Mouse (Mus musculus) gastrocnemius, postnatal 10 days (tissue): ENCODE measurements around the gene Esrra. TPM values are rescaled to one million over a fixed set of nuclear protein-coding genes. Genes with fewer than 3 reads are reported as not detected.

ENCODE experiments used
- DNase-seq: peaks from one replicate; pipeline ENCODE4 v3.0.0; 2021; ENCODE audit warnings: mixed read lengths
- total RNA-seq, 2 experiments: library from RNA; stranded (reverse); gene quantifications; 2 replicates each; pipeline ENCODE4 v1.2.3; 2021

Gene Esrra
- total RNA-seq, 2 experiments from 2014 or later: 45.8 to 45.9 TPM

DNA sequence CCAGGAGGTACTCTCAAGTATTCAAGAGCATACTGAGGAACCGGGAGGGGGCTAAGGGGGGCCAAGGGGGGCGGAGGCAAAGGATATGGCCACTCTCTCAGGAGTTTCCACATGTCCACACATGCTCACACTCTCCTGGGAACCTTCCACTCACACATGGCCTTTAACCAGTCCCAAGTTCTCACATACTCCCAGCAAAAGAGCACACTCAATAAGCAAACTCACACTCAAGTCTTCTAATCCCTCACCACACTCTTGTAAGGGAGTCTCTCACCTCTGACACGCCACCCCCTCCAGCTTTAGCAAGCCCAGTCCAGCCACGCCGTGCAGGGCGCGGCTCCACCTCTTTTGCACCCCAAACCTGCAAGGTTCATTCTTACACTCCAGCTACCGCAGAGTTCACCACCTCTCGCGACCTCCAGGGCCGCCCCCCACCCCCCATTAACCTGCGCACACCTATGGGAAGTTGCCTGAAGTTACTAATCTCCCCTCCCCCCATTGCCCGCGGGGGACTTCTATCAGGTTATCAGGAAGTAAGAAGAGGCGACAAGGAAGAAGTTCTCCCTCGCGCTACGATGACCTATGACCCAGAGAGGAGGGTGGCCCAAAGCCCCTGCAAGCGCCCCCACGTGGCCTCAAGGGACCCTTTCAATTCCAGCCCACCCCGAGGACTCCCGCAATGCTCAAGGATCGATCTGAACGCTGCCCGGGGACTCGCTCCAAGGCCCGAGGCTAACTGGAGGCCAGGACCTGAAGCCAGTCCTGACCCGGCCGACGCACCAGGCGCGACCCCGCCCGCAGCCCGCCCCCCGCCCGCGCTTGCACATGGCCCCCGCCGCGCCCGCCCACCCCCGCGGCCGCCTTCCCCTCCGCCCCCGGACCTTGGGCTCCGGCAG, 624 bp downstream of the Esrra start:
- DNase-seq: peak; percentile 50

DNA sequence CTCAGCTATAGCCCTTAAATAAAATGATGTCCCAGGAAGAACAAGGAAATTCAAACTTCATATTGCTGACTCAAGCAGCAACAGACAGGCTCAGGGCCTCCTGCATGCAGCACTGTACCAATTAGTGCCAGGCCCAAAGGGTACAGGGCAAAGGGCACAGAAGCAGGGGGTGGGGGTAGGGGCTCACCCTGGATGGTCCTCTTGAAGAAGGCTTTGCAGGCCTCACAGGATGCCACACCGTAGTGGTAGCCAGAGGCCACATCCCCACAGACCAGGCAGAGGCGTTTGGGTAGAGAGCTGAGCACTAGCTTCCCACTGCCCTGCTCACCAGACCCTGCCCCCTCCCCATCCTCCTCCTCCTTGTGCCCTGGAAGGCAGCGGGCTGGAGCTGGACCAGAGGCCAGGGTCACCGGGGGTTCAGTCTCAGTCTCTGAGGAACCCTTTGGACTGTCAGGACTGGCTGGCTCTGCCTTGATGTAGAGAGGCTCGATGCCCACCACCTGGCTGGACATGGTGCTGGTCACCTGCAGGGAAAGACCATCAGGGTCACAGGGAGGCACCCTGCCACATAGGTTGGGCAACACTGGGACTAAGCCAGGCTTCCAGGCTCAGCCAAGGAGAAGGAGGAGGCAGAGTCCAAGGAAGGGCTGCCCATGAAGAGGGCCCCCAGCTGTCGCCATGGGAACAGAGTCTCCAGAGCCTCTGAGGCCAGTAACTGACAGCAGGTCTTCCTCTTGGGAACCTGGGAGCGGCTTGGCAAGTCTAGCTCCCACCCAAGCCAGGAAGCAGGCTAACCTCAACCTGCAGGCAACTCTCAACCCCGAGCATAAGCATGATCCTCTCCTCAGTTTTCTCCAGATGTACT, 1.5 kb downstream of the Esrra start:
- DNase-seq: no peak

DNA sequence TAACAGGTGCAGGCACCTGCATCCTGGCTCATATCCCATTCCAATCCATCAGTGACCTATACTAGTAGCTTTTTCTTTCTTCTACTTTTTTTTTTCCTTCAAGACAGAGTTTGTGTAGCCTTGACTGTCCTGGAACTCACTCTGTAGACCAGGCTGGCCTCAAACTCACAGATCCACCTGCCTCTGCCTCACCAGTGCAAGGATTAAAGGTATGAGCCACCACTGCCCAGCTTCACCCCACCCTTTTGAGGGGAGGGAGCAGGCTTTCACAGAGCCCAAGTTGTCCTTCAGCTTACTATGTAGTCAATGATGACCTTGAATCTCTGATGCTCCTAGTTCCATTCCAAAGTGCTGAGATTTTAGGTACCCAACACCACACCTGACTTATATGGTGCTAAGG, 2.2 kb downstream of the Esrra start:
- DNase-seq: no peak

DNA sequence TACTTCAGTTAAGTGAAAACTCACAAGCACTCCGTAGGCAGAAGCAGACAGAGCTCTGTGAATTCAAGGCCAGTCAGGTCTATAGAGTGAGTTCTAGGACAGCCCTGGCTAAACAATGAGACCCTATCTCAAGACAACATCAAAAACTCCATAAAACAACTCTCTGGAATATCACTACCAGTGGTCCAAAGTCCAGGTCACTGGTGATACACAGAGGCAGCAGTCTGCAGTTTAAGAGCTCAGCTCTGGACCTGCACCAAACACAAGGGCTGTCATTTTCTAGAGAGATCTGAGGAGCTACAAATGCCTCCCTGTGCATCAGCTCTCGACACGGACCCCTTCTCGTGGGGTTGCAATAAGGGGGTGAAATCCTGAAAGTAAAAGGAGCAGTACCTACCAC, 3.3 kb downstream of the Esrra start:
- DNase-seq: no peak

DNA sequence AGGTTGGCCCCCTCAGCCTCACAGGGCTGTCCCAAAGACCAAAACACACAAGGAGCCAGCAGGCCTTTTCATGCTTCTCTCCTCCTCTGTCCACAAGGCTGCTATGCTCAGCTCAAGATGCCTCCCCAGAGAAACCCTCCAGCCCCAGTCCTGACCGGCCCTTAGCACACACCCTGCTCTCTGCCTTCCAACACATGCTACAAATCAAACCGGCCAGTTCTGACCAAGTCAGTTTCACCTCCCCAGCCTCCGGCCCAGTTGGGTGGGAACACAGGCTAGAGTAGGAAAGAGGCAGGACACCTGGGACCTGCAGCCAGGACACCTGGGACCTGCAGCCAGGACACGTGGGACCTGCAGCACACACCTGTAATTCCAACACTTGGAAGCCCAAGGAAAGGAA, 5.1 kb downstream of the Esrra start:
- no peak for DNase-seq

DNA sequence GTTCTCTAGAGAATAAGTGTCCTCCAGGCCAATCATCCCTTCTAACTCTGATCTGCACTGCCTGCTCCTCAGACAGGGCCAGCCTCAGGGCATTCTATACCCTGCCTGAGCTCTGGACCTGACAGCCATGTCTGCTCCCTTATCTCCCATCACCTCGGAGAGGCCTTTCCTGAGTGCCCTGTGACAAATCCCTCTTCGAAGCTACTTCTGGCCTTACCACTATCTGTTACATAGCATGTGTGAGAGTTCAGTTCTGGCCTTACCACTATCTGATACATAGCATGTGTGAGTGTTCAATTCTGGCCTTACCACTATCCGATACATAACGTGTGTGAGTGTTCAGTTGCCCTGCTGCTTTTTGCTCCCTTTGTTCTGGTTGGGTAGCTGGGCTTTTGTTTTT, 6.3 kb downstream of the Esrra start:
- no peak for DNase-seq

DNA sequence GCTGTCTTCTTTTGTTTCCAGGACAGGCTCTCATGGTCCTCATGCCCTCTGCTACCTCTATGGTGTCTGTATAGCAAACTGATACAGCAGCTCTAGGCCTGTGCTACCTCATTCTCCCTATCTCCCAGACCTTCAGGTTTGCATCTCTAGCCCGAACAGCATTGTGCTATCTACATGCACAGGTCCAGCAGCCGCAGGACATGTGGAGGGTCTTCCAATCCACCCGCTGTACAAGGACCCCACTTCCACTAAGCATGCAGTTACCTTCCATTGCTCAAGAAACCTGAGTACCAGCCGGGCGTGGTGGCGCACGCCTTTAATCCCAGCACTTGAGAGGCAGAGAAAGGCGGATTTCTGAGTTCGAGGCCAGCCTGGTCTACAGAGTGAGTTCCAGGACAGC, 7.1 kb downstream of the Esrra start:
- DNase-seq: no peak

DNA sequence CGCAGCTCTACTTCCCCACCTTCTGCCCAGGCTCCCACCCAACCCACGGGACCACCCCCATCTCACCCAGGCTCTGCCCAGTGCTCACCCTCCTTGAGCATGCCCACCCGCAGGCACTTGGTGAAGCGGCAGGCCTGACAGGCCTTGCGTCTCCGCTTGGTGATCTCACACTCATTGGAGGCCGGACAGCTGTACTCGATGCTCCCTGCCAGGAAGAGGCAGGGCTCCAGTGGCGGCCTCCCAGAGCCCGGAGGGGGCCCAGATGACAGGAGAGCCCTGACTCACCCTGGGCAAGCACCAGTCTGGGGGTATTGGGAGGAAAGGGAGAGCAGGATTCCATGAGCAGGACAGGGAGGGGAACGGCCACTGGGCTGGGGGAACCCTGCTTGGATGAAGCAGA, 7.6 kb downstream of the Esrra start:
- DNase-seq: peak; percentile 43

DNA sequence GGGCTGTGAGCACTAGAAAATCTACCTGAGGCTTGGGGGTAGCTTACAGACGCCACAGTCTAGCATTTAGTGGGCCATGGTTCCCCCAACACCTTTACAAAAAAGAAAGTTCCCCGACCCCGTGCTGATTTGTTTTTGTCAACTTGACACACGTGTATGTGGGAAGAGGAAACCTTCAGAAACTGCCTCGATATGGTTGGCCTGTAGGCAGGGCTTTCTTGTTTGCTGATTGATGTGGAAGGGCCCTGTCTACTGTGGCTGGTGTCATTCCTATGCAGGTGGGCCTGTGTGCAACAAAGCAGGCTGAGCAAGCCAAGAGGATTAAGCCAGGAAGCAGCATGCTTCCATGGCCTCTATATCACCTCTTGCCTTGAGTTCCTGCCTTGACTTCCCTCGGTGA, 8.6 kb downstream of the Esrra start:
- DNase-seq: no peak

DNA sequence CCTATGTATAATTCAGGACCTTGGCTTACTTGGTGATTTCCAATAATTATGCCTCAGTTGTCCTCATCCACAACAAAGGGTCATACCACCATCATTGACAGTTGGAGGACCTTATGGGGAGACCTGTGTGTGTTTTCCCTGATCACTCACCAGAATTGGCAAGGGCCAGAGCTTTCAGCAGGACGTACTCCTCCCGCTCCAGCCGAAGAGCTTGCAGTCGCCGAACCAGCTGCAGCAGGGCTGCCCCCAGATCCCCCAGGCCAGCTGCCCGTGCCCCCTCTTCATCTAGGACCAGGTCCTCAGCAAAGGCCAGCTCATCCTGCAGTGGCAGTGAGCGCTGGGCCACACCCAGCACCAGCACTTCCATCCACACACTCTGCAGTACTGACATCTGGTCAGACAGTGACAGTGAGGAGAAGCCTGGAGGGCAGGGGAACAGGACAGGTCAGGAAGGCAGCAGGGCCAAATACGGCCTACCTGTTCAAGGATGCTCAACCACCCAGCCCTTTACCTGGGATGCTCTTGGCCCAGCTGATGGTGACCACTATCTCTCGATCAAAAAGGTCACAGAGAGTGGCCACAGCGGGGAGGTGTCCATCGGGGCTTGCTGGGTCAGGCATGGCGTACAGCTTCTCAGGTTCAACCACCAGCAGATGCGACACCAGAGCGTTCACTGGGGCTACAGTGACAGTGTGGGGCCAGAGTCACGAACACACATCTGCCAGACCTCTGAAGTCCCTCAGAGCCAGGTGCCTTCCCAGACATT, 9.2 kb downstream of the Esrra start:
- DNase-seq: no peak

DNA sequence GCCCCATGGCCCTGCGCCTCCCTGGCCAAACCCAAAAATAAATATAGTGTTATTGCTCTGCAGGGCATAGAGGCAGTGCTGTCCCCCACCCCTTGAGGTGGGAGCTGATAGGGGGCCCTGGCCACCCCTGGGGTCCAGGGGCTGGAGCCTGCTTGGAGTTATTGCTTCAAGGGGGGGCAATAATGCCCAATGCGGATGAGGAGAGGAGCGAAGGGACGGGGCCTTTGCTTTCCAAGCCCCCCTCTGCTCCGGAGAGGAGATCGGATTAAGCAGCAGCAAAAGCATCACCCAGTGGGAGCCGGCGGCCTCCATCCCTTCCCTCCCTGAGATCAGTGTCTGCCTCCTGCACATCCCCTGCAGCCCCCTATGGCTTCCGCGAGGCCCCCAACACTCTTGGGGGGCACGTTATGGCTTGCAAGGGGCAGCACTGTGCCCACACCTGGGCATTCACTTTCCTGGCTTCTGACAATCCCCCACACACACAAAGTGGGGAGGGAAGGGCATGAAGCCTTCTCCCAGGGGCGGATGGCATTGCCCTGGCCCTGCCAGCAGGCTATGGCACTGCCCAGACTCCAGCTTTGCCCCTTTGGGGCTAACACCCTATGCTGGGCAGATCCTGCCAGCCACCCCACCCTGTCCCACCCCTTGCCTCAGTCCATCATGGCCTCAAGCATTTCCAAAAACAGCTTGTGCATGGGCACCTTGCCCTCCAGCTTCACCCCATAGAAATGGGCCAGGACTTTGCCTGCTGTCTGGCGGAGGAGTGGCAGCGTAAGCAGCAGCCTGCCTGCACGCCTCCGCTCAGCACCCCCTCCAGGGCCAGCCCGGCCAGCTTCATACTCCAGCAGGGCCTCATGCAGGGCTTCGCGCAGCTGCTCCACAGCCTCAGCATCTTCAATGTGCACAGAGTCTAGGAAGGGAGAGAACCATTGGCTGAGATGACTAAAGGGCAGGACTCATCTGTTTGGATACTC, 10.2 kb downstream of the Esrra start:
- DNase-seq: peak; percentile 5

DNA sequence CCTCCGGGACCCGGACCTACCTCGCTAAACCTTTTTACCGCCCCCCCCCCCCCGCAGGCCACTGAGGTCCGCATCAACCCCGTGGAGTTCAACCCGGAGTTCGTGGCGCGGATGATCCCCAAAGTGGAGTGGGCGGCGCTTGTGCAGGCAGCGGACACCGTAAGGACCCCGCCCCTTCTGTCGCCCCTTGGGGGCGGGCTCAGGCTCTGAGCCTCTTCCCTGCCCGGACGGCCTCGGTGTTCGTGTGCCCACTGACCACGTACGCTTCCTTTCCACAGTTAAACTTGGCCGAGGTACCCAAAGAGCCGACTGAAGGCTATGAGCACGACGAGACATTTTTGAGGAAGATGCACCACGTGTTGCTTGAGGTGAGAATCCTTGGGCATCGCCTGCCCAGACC, 11.3 kb downstream of the Esrra start:
- peak; percentile 45 for DNase-seq

DNA sequence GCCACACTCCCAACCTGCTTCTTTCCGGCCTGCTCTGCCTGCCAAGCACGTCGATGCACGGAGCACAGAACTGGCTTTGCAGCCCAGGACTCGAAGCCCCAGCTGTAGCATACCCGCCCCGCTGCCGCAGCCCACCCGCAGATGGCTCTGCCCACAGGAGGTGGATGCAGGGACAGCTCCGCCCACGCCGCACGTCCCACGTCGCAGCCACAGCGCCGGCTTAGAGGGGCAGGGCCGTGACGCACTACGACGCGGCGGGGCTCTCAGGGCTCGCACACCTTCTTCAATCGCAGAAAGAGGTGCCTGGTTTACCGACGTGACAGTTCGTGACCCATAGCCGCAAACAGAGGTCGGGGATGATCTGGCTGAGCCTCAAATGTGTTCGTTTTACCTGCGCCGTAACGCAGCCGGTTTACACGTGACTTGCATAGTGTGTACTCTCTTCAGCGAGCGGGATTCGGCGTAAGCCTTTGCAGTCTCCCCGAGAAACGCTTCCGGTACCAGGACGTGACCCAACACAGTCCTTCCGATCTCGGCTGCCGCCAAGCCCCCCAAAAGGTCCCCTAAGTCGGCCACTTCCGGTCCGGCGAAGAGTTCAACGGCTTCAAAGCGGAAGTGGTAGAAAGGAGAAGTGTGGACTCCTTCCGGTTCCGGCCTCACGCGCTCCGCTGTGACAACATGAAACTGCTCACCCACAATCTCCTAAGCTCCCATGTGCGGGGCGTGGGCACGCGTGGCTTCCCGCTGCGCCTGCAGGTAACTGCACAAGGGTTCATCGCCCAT, 11.9 kb downstream of the Esrra start, which contains the start of the genes Trmt112 and Prdx5:
Gene Trmt112, plus strand, starts transcription at position 192 of the 783 bp plus-strand sequence.
Gene Prdx5, minus strand, starts transcription at position 600 of the 783 bp plus-strand sequence.
- peak; percentile 83 for DNase-seq

DNA sequence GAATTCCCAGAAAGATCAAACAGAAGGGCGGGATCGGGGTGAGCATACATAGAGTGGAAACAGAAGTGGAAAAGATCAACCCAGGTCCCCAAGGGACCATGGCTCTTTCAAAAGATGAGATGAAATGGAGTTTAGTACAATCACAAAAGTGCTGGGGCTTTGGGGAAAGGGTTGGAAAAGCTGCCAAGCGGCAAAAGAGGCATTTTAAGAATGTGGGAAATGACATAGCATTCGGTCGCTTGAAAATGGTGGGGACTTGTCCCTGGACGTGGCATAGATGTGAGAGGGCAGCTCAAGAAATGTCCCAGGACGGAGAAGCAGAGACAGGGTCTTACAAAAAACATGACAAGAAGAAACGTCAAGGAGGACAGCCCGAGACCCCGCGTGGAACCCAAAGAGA, 12.6 kb downstream of the Esrra start:
- DNase-seq: no peak

DNA sequence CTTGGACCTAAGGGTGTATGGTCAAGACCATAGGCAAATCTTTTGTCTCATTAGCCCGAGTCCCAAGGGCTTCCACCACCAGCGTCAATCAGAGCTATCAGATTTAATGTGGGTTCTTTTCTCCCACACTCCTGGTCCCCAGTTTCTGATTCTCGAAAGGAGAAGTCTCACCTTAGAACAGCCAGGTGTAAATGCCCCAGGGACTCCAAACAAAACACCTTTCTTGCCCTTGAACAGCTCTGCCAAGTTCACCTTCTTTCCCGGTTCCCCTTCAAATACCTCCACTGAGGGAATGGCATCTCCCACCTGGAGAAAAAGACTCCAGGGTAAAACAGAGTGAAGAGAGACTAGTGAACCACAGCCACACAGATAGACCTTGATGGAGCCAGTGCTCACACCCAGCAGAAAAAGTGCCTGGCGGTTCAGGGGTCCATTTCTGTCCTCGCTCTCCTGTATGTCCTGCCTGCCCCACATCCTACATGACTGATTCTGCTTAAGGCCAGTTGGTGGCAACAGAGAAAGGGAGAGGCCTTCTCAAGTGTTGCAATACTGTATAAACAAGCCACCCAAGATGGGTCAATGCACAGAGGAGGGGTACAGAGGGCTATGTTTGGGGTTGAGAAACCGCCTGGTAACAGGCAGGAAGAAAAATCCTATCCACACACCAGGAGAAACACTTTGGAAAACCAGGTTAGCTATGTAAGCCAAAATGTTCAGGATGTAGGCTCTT, 13.6 kb downstream of the Esrra start:
- no peak for DNase-seq

DNA sequence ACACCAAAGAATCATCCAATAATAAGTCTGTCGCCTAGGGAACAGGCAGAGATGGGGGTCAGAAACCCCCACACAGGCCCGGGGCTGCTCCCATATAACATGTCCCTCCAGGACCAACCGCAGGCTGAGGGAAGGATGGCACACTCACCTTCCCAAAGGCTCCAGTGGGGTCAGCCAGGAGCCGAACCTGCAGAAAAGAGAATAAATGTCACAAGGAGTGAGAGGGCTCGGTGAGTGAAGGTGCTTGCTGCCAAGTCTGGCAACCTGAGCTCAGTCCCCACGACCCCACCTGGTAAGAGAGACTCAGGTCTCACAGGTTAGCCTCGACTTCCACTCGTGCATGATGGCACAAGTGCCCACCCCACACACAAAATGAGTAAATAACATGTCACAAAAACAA, 14.5 kb downstream of the Esrra start:
- DNase-seq: no peak

DNA sequence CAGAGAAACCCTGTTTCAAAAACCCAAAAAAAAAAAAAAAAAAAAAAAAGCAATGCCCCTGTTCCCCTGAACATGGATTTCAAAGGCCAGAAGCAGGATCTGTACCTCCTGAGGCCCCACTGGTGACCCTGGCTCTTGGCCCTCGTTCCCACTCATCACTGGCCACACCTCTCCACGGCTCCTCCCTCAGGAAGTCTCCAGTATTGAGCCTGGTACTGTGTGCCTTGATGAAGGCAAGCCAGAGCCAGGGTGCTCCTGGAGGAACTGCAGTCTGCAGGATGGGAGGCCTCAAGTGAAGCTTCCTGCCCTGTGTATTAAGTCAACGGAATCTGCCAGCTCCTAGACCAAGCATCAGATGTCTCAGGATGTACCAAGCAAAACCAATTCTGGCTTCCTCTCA, 15.4 kb downstream of the Esrra start:
- no peak for DNase-seq

DNA sequence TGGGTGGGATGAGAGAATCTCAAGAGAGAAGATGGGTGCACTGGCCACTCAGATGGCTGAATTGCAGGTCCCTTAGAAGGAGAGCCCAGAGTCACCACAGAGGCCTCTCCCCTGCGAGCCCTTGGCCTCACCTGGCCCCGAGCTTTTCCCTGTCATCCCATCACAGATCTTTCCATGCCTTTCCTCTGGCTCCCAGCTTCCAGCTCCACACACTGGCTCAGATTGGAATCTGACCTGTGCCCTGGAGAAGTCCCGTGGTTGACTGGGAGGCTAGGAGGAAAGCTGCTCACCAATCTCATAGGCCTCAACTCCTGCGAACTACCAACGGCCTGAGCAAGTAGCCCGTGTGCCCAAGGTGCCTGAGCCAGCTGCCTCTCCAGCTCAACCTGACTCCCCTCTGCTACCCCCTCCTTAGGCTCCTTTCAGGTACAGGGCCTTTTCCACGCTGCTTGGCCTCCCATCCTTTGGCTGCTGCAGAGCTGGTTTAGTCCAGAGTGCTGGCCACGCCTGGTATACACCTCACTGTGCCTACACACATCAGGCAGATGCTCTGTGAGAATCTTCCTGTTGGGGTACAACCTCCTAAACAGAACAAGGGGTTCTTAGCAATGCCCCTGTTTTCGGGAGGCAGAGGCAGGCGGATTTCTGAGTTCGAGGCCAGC, 16.0 kb downstream of the Esrra start:
- DNase-seq: no peak

DNA sequence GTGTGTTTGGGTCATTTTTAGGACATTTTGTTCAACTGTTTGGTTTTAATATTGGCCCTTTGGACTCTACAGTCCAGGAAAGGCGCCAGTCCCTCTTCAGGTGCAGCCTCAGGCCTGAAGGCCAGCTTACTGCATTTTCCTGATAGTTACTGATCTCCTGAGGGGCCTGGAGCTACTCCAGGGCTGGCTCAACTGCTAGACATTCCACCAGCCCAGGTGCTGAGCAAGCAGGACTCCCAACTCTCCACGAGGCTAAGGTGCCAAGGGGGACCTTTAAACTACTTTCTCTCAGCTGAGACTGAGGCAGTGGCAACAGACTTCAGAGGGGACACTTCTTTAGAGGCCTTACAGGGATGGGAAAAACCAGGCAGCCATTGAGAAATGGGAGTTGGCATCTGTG, 16.8 kb downstream of the Esrra start:
- DNase-seq: no peak
